Mouse (Mus musculus): ENCODE data around the gene Corin.

Corin gene

DNA sequence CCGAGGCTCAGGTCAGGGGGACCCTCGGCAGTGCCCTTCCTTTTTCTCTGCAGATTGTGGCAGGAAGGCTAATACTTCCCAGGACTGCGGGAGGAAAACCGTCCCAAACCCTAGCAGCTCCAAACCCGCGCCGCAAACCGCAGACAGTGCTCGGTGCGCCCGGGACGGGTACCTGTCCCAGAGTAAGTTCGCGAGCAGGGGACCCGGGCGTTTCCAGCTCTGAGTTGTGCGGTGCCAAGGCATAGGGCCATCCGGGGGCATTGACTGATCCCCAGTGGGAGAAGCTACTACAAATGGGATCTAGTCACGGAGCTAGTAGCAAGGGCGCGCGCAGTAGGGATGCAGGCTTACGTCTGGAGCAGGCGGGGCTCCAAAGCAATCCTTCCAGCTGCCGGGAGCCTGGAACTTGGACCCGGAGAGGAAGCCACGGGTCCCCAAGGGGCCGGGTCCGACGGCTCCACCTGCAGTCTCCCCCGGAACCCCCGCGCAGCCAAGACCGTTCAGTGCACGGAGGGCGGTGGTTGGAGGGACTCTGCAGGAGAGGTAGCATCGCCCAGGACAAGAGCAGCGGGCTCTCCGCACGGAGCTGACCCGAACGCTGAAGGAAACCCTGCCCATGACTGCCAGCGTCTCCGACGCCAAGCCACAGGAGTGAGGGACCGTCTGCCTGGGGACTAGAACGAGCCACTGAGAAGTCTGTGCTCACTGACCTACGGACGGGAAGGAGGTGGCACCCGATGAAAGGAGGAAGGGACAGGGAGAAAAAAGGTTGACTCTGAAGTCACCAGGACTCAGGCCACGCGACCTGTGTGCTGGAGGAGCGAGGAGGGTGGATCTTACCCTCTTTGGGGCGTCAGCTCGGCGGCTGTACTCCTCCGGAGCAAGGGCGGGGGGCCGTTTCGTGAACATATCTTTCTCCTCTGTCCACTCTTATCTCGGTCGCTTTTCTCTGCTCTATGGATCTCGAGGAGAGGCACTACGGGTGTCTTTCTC lies at the start of gene Corin:
Corin (minus strand) TSS at position 943 of the 993 bp plus-strand sequence.
- no peak for DNase-seq

DNA sequence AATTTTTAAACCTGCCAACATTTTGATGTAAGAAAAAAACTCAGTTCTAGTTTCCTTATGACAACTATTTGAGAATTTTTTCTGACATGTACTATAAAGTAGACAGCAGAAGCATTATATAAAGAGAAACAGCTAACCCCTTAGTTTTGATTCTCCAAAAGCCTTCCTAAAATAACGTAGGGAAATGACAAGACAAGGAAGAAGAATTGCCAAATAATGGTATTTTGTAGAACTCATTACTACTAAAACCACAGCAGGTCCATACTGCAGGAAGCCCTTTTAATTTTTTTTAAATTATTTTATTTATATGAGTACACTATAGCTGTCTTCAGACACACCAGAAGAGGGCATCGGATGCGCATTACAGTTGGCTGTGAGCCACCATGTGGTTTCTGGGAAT lies 46.9 kb upstream of the Corin start:
- no peak for DNase-seq

DNA sequence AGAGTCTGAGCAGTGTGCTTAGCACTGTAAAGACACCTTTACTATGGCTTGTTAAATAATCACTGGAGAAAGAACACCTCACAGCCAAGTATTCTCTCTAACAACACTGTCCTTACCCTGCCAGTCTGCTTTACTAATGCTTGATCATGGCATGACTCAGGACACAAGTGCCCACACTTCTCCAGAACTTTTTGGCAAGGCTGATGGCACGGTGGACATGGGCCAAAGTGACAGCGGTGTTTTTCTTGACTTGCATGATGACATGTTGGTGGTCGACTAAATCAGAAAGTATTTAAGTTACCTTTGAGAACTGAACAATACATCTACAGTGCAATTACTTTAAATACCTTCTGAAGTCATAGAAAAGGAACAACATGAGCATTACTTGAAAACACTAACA lies 24.6 kb upstream of the Corin start:
- DNase-seq, result no peak

DNA sequence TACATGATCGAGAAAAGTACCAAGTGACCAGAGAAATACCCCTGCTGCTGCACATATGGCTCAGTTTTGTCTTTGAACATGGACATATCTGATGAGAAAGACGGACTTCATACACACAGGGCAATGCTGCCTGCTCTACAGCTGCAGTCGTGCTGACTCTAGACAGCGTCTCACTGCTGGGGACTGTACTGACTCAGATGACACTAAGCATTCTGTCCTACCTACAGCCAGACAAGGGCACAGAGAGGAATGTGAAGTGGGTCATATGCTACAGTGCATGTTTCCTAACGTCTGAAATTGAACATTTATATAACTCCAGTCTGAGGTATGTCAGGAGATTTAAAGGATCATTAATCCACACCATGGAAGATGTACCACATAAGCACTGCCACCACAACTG lies 9.5 kb upstream of the Corin start:
- no peak for DNase-seq

DNA sequence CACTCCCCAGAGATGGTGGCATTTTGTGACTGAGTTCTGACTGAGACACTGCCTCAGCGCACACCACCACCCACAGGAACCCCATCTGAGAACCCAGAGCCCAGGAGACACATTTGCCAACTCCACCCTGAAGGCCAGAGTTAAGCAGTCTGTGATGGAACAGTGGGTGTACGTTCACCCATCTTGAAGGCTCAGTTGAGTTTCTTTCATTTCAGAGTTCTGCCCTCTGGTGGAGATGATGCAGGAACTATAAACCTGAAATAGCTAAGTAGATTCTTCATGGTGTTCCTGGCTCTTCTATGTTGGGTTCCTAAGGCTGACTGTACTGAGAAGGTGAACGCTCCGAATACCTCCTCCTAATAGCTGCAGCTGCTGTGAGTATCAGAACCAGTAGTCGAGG lies 1.5 kb upstream of the Corin start:
- no peak for DNase-seq

DNA sequence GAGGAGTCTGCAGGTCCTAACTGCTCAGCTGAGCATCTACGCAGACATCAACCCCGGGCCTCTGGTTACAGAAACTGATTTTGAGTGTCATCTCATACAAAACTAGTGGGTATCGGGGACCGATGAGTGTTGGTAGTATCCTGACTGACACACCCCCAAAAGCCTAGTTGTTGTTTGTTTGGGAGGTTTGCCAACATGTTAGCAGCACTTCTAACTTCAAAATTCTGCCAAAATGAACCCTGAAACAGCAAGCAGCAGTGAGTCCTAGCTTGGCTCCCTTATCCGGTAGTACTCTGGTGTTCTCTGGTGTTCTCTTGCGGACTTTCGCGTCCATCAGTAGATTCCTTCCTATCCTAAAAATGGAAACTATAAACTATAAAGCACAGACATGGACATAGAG lies 1.5 kb downstream of the Corin start:
- DNase-seq, result no peak

DNA sequence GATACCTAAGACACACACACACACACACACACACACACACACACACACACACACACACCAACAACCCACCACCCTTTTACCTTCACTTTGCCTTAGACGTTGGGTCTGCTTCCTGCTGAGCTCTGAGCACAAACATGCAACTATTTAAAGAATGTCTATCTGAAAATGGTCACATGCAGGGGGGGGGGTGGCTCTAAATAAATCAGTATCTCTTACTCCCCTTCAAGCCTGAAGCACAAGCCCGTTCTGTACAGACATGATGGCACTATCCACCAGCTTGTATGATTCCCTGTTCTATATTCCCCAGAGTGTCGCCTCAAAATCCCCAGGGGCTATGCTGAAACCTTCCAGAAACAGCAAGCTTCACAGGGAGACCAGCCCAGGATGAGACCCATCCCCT lies 2.5 kb downstream of the Corin start:
- no peak for DNase-seq

DNA sequence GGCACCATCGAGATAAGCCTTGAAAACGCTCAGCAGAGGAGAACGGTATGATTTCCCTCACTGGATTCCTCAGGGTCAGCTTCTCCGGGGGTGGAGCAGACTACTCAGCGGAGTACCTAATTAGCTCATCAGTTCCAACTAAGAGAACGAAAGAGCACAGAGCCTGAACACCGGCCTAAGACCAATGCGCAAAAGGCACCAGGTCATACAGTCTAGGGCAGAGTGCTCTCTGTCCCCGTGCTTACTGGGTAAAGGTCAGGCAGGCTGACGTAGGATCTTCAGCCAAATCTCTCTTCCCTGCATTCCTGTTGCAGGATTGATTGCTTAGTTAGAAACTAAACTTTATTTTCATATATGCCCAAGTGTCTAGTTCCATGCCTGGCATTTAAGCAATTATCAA lies 6.0 kb downstream of the Corin start:
- DNase-seq, result peak; percentile 37

DNA sequence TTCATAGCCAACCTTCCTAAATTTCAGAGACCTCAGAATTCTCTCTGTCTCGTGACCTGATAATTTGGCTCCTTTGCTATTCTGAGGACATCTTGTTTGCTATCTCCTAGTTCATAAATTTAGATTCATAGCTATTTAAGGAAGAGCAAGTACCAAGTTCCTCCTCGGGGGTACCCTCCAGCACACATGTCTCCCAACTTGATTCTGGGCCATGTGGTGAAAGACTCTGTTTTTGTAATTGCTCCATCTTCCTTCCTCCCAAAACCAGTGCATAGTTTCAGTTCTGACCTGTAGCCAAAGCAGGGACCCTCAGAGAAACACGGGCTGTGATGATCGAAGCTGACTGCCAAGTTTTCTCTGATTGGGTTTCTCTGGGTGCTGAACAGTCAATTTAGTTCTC lies 7.5 kb downstream of the Corin start:
- no peak for DNase-seq

DNA sequence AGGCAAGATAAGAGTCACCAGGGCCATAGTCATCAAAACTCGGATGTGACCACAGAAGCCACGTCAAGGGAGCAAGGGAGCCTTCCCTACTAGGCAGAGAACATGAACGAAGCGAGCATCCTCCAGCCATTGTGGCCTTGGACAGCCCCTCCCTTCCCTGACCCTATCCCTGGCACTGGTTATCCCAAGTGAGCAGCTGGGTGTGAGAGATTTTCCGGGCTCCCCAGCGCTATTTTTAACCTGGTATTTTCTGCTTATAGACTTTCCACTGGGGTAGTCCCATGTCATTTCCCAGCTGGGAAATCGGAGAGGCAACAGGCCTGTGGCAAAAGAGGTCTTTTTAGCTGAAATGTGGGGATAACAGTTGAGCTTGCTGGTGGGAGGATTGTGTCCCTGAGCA lies 10.4 kb downstream of the Corin start:
- no peak for DNase-seq

DNA sequence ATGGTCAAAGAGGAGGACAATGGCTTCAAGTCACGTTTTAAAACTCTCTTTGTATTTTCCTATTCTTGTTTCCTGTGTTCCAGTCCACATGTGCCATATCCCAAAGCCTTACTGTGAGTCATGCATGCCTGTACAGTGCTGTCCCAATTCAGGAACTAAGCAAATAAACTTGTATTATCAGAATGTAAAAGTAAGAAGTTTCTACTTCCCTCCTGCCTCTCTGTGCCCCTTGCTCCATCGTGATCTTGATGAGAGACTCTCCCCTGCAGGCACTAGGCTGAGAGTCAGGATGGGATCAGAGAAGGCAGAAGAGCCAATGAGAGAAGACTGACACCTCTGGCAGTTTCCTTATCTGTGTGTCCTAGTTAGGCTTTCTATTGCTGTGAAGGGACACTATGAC lies 13.0 kb downstream of the Corin start:
- DNase-seq, result no peak

DNA sequence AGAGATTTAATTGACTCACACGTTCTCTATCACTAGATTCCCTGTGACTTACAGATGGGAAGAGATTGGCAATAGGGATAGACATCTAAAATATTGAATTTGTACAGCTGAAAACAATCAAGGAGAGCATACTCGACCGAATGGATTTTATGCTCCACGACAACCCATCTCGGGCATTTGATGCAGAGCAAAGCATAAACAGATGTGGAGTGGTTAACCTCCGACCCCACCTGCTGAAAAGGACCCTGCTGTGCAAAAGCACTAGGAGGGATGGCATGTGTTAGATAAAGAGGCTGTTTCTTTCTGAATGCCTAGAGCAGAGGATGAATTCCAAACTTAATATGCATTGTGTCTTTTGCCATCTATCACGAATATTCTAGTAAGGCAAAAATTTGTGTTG lies 23.8 kb downstream of the Corin start:
- no peak for DNase-seq

DNA sequence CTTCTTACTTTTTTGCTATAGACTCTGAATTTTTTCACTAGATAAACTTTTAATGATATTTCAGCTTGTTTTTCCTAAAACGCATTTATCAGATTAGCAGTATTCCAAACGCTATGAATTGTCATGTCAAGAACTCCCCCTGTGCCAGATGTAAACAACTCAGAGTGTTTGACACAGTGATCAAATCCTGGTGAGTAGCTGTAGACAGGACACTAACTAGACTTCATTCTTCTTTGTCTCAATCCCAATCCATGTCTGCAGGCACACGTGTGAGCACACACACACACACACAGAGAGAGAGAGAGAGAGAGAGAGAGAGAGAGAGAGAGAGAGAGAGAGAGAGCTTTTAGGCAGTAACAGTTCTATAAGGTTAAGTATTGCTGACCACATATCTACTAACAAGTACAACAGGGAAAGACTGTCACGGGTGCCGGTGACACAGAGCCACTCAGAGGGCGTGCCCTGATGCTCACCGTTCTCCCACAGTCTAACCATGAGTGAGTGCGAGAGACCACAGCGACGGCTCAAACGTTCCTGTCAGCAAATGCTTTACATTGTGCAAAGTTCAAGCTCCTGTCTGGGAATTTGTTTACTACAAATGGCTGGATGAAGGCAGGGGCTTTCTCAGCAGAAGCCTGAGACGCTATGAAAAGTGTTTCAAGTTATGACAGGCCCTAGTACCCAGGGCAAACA lies 31.8 kb downstream of the Corin start:
- DNase-seq, result no peak

DNA sequence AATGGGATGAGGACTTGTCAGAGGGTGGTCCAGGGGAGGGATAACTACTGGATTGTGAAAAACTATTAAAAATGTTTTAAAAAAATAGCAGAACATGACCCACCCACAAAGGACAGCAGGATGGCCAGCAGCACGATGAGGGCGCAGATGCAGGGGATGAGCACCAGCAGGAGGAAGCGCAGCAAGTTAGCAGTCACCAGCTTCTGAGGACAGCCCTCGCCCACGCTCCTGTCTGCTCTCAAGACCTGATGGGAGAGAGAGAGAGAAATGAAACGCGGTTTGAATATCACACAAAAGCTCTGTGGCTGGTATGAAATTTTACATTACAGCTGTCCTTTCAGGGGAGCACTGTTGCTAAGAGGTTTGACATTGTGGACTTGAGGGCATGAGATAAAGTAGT lies 32.5 kb downstream of the Corin start:
- no peak for DNase-seq

DNA sequence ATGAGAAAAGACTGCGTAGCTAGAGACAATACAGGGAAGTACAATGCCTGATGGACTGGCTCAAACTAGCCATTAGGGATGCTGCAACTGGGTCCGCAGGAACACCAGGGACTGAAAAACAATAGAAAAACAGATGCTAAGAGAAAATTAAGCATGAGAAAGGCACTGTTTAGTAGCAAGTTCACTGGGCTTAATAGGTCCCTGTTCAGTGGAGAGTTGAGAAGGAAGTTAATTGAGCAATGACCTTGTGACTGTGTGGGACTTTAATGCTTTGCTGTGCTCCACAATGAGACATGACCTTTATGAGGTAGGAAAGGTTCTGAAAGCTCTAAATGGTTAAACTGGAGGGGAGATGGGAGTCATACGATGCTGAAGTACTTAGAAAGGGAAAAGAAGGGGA lies 39.3 kb downstream of the Corin start:
- no peak for DNase-seq

DNA sequence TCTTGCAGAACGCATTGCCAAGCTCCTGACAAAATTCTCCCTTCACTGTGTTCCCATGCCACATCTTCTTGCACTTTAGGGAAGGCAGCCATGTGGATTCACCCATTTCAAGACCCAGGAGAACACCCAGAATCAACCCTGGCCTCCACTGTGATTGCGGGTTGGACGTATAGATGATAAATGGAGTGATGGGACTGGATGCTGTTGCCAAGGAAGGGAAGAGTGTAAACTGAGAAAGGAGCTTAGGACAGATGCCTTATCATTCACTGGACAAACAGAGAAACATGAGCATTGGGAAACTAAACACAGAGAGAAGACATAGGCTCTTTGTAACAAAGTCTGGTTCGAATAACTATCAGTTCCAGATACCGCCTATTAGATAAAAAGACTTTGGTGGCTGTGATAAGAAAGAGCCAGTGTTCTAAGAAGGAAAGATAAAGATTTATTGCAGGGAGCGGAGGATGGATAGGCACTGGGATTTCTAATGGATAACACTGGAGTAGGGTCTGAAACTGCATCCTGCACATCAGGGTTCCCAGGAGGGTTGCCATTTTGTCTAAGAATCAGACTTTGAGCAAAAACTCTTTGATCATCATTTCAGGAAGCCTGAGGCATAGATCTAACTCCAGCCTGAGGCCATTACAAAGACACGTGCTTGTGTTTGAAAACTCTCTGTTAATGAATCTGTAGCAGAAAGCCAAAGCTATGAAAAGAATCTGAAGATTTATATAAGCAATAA lies 44.7 kb downstream of the Corin start:
- no peak for DNase-seq

DNA sequence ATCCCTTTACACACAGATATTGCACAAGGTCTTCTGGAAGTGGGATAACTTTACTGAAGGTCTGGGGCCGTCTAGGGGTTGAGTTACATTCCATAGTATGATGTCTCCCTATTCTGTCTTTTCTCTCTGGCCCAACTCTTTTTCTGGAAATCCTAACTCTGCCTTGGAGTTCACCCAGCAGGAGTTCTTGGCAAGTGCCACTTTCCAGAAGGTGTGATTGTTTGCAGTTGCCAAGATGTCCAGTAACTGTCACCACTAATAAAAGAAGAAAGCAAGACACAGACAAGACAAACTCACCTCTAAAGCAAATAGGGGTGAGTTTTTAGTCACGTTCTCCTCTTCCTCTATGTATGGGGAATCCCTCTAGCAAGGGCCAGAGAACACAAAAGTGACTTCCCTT lies 50.6 kb downstream of the Corin start:
- no peak for DNase-seq

DNA sequence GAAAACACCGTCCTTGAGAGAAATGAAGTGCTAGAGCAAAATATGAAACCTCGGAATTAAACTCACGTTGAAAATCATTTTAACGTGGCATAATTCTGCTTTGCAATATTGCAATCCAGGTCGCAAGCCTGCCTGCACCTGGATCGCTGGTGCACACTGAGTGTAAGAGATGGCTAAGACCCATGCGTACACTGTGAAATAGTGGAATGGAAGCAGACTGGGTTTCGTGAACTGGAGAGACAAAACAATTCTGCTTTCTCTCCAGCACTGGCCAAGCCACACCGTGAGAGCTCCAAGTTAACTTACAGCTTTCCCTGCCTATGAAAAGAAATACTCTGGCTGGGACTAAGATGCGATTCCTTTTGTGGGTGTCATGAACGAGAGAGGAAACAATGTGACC lies 51.1 kb downstream of the Corin start:
- no peak for DNase-seq

DNA sequence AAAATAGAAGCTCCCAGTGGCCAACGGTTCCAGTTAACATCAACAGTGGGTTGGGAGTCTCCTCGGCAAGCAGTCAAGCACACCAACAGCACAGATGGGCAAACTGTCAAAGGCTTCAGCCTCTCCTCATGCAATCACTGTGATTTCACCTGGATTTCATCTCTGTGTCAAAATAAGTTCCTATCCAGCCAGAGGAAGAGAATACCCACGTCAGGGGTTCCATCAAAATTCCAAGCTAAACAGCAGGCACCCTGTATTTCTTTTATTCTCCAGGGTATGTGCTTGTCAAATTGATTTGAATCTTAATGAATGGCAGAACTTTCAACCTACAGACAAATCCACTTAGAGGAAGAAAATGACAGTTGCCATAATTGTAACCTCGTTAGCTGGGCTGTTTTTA lies 51.5 kb downstream of the Corin start:
- DNase-seq, result no peak

DNA sequence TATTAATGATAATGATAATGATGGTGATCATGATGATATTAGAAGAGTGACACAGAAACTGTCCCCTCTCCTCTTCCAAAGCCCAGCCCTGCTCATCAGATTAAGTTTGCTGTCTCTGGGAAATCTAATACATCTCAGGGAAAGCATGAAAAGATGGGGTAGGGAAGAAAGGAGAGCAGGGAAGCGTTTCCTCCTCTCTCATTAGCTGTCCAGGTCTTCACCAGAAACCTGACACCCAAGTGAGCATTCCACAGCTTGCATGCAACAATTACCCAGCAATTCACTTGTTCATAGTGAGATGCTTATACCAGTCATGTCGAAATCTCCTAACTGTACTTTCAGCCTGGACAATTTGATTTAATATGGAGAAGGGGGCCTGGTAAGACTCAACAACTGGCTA lies 55.4 kb downstream of the Corin start:
- no peak for DNase-seq

DNA sequence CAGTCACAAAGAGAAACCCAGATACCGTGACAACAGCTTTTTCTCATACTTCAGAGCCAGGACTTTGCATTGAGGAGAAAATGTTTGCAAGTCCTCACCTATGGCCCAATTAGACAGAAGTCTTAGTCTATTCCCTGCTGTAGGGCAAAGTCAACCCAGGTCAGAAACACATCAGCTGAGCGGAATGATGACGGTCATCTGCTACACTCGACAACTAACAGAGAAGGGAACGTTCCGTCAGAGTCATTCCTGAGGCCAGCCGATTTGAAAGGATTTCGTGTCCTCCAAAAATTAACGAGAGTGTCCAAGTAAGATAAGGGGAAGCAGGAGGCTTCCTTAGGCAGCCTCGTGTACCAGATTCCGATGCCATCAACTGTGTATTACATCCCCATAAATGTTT lies 58.2 kb downstream of the Corin start:
- DNase-seq, result no peak

DNA sequence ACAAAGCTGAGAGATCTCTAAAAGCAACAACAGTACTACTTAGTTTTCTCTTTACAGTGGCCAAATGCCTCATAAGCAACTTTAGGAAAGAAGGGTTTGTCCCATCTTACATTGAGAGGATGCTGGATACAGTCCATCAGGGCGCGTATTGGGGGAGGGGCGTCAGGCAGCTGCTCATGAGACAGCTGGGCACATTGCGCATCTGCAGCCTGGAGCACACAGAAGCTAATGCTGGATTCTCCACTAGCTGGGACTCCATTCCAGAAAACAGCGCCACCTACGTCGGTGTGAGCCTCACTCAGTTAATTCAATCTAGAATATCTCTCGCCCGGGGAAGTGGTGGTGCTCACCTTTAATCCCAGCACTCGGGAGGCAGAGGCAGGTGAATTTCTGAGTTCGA lies 60.3 kb downstream of the Corin start:
- no peak for DNase-seq

DNA sequence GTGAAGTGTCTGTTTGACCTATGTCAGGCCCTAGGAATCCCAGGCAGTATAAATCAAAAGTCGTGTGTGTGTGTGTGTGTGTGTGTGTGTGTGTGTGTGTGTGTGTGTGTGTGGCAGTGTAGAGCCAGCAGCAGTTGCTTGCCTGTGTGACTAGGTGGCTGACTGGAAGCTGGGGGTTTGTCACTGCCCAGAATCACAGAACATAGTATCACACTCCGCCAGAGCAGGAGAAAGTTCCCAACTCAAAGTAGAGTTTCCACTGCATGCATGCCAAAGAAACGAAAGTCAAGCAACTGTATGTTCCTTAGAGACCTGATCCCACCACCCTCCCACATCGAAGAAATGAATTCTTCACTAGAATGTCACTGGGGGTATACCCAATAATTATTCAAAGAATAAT lies 61.3 kb downstream of the Corin start:
- no peak for DNase-seq

DNA sequence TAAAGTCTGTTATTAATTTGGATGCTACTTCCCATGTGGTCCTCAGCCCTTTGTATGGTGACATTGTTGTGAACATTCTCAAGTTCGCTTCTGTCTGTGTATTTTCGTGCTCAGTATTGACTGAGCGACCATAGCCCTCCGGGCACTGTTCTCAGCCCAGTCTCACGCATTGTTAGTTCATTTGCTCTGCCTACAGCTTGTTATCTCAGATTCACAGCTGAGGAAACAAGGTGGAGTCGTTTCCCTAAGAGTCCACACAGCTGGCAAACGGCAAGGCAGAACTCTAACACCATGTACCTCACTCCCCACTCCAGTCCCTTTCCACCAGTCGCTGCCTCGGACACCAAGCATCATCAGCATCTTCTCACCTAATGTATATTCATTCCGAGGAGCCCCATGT lies 63.1 kb downstream of the Corin start:
- no peak for DNase-seq
